Mouse (Mus musculus): ENCODE measurements around the gene Wdr26.

Gene Wdr26

DNA sequence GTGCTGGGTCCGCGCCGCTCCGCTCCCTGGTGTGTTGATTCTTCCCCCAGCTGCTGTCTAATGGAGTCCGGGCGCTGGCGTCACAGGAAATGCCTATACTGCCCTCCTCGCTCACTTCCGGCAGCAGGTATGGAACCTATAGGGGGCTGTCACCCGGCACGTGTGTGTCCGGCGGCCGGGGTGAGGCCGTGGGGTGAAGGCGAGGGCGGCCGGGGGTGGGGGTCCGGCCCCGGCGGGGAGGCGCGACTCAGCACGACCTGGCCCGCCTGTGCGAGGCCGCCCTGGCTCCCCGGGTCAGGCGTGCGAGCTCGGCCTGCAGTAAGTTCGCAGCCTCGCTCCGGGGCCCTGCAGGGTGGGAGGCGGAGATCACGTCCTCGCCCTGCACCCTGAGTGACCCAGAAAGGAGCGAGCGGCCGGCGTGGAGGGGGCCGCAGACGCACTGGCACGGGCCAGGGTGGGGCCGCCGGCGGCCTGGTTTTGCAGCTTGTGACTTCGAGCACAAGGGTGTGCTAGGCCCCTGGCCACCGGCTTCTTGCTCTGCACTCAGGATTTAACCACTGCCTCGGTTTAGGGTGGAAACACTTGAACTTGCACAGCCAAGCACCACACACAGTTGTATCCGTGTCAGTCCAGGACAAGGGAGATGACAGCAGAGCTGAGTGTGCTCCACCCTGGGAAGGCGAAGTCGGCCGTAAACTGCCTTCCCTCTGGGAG, at the start of gene Wdr26:
TSS of gene Wdr26 (minus strand) at position 82 of the 714 bp plus-strand sequence.
- peak; percentile 87 for DNase-seq

GRCm38 (mm10) chr1:181260949-181261696, 49.3 kb upstream of the Wdr26 start:
- DNase-seq: no peak

DNA sequence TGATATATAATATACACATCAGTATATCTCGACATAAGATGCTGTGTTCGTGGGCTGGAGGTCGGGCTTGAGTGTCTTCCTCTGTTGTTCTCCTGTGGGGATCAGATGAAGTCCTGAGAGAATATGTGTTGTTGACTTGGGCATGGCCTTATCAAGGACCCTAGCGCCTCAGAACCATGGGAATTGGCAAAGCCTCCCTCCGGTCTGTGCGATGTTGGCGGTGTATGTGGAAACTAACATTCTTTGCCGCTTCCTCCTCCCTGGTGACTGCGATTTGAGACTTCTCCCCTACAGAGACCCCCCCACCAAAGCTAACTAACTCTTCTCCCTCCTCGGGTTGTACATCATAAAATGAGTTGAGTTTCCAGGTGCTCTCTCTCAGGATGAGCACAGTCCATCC, 48.6 kb upstream of the Wdr26 start:
- no peak for DNase-seq

- DNase-seq: no peak
Measured at GRCm38 (mm10) chr1:181259626-181260410, 48.0 kb upstream of the Wdr26 start.

- no peak for DNase-seq
Measured at GRCm38 (mm10) chr1:181259056-181259455, 47.3 kb upstream of the Wdr26 start.

DNA sequence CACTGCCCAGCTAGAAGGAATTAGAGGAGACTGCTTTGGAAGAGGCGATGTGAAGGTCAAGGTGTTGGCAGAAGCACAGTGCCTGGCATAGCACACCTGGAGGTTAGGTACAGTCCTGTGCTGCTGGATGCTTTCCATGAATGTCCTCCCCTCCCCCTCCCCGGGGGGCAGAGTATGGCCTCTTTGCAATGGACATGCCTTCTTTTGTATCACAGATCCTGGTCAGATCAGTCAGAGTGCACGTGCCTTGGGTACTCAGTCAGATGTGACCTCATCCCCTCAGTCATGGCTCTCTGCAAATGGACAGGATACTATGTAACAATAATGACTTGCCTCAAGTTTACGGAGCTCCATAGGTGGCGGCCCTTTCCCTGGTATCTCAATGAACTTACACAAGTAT, 46.8 kb upstream of the Wdr26 start:
- DNase-seq: no peak

DNA sequence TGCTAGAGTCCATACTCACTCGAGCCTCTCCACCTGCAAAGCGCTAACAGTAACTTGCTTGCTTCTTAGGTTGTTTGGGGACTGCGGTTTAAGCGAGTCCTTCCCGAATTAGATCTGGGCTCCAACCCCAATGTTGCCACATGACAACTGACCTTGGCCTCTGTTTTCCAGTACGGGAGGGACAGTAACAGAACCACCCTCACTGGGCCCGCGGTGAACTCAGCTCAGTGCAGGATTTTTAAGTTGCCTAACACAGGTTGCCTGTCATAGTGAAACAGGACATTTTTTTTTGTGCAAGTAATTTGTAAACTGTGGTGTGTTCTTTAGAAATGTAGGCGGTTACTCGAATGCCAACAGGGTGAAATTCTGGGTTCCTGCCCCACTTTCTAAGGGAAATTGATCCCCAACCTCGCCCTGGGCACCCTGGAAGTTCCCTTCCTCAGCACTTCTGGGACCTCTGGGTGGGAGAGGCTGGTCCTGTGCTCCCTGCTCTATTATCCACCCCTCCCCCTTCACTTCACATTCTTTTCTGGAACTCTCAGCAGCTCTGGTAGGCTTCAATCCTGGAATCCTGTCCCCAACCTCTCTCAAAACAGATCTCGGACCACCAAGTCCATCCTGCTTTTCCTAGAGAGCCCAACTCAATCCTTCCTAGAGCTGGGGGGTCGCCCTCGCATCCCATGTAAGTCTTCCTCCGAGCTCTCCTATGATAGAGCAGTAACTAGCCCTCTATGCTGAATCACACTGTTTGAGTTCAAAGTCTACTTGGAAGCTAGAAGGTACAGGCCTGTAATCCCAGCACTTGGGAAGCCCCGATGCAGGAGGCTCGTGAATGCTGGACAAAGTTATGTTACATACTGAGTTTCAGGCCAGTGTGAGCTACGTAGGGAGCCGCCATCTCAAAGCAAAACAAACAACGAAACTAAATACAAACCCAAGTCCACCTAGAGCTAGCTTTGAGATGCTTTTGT, 46.1 kb upstream of the Wdr26 start:
- DNase-seq: no peak

DNA sequence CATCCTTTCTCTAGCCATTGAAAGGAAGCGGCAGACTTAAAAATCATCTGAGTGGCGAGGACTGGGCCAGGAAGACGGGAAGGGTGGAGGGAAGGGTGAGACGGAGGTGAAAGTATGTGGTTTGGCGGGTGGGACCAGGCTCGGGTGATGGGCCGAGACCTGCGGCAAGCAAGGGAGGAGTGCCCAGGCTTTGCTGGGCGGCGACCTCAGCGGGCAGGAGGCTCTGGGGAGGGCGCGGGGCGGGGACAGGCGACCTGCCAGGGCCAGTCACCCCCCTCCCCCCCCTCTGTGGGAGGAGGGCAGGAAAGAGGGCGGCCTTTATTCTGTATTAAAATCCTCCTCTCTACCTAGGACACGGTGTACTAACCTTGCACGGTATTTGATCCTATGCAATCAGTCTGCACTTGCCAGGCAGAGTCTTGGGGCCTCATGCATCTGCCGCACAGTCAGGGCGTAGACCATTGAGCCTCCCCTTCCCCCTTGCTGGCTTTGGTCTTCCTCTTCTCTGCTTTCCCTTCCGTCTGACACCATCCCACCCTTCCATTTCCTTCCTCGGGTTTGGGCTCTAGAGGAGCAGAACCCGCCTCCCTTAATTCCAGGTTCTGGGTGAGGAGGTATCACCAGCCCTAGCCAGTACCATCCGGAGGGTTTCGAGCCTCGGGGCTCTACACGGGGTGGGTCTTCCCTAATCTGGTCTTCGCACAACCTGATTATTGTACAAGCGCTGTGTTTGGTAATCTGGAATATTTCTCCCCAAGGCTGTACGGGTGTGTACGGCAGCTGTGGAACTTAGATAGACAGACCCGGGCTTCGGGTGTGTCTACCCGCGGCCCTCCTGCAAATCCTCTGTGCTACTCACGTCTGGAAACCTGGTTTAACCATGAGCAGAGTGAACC, 45.1 kb upstream of the Wdr26 start:
- peak; percentile 28 for DNase-seq

DNA sequence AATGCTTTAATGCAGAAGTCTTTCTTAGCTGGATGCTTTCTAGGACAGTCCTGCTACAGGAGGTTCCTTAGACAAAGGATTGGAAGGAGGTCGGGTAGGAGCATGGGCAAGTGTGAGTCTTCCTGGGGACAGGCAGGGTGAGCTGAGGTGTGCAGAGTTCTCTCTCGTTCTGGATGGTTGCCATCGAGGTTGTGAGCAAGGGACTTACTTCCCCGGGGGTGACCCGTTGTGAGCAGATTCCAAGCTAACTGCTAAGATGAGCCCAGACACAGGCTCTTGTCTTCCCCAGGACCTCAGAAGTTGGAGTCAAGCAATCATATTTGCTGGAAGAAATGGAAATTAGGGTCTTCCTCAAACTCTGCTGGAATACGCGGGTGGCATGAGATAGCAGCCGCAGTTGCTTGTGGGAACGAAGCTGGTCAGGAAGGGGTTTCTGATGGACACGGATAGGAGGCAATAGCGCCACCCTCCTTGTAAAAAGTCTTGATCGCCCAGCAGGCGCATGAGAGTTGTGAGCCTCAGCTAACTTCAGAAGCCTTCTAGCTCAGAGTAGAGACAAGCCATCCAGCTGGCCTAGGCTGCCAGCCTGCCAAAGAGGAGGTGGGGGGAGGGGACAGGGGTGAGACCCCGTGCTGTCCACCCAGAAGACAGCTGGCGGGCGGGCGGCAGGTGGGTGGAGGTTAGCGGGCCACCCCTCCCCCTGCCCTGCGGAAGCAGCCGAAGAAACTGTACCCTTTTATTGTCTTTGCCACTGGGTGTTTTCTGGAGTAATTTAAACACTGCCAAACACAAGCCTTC, 44.3 kb upstream of the Wdr26 start:
- DNase-seq: peak; percentile 36

DNA sequence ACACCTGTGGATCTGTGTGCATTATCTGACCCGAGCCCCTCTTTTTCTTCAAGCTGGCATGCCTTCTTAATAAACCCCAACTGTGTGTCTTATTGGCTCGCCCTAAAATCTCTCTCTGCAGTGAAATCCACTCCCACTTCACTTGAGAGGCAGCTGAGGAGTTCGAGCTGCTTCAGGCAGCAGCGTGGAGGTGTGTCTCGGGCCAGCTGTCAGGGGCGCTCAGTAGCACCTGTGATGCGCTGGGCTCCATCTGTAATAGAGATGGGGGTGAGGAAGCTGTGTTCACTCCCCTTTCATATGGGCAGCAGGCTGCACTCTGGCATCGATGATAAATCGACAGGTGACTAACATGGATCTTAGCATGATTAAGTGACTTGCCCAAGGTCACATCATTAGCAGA, 43.6 kb upstream of the Wdr26 start:
- DNase-seq: no peak

- DNase-seq: no peak
Measured at GRCm38 (mm10) chr1:181251624-181252023, 39.8 kb upstream of the Wdr26 start.

DNA sequence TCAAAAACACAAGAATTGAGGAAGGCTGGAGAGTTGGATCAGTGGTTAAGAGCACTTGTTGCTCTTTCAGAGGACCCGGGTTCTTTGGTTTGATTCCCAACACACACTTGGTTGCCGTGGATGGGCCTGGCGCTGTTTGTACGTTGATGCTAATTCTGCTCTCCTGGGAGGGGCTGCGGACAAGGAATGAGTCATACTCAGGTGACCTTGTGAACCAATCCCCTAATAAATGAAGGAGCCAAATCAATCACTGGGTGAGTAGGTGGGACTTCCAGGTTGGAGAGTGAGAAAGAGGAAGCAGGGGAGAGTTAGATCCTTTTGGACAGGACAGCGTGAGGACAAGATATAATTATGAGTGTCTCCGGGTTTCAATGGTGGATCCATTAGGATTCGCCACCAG, 39.2 kb upstream of the Wdr26 start:
- no peak for DNase-seq

DNA sequence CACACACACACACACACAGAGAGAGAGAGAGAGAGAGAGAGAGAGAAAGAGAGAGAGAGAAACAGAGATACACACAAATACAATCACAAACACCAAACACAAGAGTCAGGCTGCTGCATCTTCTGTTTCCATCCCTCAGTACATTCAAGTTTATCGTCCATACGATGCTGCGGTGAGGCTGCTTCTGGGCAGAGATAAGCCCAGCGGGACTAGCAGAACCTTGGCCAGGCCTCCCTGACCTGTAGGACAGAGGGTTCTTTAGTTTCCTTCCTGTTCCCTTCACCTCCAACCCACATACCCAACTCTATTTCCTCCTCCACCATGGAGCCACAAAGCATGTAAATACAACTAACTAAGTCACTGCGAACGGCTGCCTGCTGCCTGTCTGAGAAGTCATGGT, 37.7 kb upstream of the Wdr26 start:
- no peak for DNase-seq

DNA sequence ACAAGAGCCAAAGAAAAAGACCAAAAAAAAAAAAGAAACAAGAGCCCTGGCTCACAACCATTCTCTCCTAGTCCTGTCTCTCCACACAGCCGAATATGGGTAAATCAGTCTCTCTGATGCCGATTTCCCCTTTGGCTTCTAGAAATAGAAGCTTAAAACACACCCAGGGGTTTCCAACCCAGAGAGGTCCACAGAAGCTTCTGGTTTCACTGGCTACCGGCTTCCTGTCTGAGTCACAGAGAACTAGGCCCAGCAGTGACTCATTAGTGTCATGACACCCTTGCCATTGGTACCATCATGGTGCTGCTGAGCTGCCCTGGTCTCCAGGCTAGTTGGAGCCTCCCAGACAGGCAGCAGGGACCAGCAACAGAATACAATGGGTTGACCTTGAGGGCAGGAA, 35.4 kb upstream of the Wdr26 start:
- no peak for DNase-seq

DNA sequence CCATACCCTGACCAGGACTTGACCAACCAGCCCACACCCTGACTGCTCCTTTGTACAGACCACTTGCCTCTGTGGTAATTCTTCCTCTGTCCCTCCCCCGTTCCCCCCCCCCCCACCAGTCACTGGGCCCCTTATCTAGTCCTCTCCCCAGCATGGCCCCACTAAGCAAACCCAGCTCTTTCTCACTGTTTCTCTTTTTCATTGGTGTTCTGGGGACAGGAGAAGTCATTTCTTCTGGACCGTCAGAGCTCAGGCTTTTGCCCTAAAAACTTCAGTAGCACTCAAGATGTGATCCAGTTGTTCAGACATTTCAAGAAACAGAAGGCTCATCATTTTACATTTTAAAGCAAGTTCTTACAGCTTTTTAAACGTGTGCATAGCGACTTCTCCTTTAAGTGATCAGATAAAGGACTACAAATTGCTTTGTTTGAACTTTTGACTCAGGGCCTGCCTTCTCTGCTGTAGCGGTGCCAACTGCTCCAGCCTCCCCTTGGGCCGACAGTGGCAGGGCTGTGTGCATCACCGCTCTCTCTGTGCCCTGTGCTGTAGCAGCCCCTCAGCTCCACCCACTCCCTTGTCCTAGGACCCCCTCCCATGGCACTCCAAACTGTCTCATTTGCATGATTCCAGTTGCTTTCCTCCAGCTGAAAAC, 34.8 kb upstream of the Wdr26 start:
- DNase-seq: no peak

DNA sequence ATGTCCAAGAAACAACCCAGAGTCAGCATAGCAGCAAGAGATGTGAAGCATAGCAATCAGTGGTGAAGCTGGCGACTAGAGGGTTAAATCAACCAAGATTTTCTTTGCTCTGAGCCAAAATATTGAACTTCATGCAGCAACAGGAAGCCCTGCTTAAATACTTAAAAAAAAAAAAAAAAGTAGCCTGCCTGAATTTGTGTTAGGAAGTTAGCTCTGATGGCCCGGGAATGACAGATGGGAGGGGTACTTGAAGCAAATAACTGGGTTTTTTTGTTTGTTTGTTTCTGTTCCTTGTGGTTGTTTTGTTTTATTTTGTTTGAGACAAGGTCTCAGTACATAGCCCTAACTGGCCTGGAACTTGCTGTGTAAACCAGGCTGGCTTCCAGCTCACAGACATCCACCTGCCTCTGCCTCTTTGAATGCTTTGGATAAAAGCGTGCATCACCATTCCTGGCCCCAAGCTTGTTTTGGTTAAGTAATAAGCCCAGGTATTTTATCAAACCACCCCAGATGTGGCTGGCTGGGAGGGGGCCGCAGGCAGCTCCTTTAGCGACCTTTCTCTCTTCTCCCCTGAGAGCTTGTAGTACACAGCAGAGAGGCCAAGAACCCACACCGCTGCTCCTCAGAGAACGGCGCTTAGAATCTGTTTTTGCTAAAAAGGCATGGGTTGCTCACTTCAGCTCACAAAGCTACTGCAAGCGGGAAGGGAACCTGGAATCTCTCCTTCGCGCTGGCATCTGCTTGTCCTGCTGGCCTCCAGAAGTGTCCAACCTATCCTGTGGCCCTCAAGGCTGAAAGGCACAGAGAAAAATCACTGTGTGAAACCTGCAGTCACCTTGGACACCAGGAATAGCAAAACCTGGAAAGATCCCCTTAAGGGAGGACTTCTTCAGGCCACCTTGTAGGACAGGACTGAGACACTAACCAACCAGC, 34.0 kb upstream of the Wdr26 start:
- DNase-seq: no peak

DNA sequence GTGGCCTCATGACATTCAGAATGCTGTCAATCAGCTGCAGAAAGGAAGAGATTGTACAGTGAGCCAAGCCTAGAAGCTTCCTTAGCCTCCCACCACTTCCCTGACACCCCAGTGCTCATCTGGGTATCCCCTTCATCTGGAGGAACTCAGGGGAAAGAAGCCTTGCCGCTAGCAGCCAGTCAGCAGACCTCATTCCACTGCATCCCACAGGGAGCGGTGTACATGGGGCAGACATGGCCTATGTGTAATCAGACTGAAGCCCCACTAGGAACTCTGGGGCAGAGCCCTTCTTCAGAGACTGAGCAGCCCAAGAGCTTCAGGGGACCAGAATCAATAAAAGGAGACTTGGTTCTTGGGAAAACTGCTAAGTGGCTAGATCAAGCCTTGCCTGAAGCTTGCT, 33.3 kb upstream of the Wdr26 start:
- DNase-seq: no peak

DNA sequence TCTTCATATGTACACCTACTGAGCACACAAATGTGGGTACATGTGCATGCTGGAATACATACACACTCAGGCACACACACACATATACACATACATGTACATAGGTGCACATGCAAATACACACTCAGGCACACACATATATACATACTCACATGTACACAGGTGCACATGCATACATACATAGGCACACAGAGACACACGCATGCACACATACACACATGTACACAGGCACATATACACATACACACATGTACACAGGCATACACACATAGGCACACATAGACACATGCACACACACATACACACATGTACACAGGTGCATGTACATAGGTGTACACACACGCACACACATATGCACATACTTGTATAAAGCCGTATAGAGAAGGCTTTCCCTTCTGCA, 29.4 kb upstream of the Wdr26 start:
- DNase-seq: no peak

DNA sequence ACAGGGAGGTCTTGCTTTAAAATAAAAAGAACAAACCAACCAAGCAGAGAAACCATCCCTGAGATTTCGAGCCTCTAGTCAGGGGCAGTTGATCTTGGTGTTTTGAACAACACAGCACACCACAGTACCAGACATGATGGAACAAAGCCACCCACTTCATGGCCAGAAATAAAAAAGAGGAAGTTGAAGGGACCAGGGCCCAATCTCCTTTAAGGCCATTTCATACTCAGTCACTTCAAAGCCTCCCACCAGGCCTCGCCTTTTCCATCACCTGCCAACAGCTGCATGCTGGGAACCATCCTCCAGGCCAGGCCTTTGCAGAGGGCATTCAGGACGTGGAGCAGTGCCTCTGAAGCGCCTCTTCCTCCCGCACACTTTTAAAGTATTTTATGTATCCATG, 25.5 kb upstream of the Wdr26 start:
- no peak for DNase-seq

Measured in right cerebral cortex, postnatal 25 days (tissue).